8 mouse cellular contexts compared by ENCODE assay signal in genomic region chr10:81233226-81233585, GRCm38 (mm10). TPM values are rescaled to one million over a fixed set of nuclear protein-coding genes. Genes with fewer than 3 reads are reported as not detected.
DNase-seq lines count a peak whose midpoint lies in the region; ATAC-seq and TF ChIP-seq lines count a peak whose summit lies in the region.

No protein-coding gene starts in this region.

- H3K4me1 ChIP-seq in erythroblast, embryonic 14.5 days (ENCODE audit: control insufficient read depth), result peaks cover 25% of the 10 kb centered on the region
- H3K4me1 ChIP-seq in testis, adult 2 months (ENCODE audit: control insufficient read depth, insufficient read depth, low read length), result peaks cover 8% of the 10 kb centered on the region
- H3K4me1 ChIP-seq in limb, embryonic 15.5 days, result peaks cover 25% of the 10 kb centered on the region
- 0 out of 2 replicates have a peak, but pooled peaks cover 7% of the 10 kb centered on the region for H3K4me1 ChIP-seq in stomach, embryonic 16.5 days (ENCODE audit: control insufficient read depth, insufficient read depth, low read length)

- no peak overlapping the region for H3K27ac ChIP-seq in testis, adult 2 months (ENCODE audit: control insufficient read depth, insufficient read depth, low read depth, low read length)
- H3K27ac ChIP-seq in limb, embryonic 15.5 days, result 0 out of 2 replicates have a peak overlapping the region, but pooled peaks have one; percentile 27
- H3K27ac ChIP-seq in stomach, embryonic 16.5 days (ENCODE audit: low read length), result peak overlapping the region; percentile 39; the same call in 1 of the 2 replicates

- TF ChIP-seq POLR2A in testis, adult 2 months (IDR thresholded peaks at IDR 0.05; ENCODE audit: control insufficient read depth, low read depth, low read length), result no peak

- no peak for ATAC-seq in erythroblast, adult 5-6 weeks (replicated peaks; ENCODE audit: low FRiP score, poor library complexity, severe bottlenecking)
- peak; percentile 30; the same call in 1 of the 2 replicates for ATAC-seq in limb, embryonic 15.5 days (ENCODE audit: insufficient number of reproducible peaks, low FRiP score, low TSS enrichment, low read depth)
- ATAC-seq in stomach, embryonic 16.5 days (ENCODE audit: insufficient read depth, low FRiP score), result peak; percentile 73

- DNase-seq in testis, postnatal 14 days (ENCODE audit: low spot score), result no peak
- no peak for DNase-seq in cerebellum, adult 9-10 months
- no peak for DNase-seq in adrenal gland, adult (ENCODE audit: inconsistent age in 2 of 2, low spot score in 1 of 2)

- H3K4me2 ChIP-seq in limb, embryonic 15.5 days, result peak overlapping the region; percentile 73
- peak overlapping the region; percentile 60 for H3K4me2 ChIP-seq in stomach, embryonic 16.5 days (ENCODE audit: low read depth, low read length)

- under 1% methylated on average over 20 of the region's 28 CpGs for WGBS in limb, embryonic 15.5 days
- under 1% methylated on average over 28 of the region's 28 CpGs for WGBS in stomach, embryonic 16.5 days

- H3K36me3 ChIP-seq in erythroblast, embryonic 14.5 days (ENCODE audit: control insufficient read depth), result no peaks in the 10 kb centered on the region
- H3K36me3 ChIP-seq in testis, adult 2 months (ENCODE audit: control insufficient read depth, insufficient read depth, low read length), result no peaks in the 10 kb centered on the region
- H3K36me3 ChIP-seq in limb, embryonic 15.5 days, result no peaks in the 10 kb centered on the region
- no peaks in the 10 kb centered on the region for H3K36me3 ChIP-seq in stomach, embryonic 16.5 days (ENCODE audit: control insufficient read depth, insufficient read depth, low read length)

- 0 out of 2 replicates have a peak, but pooled peaks cover 2% of the 10 kb centered on the region for H3K9me3 ChIP-seq in erythroblast, embryonic 14.5 days (ENCODE audit: control insufficient read depth, low read length)
- H3K9me3 ChIP-seq in limb, embryonic 15.5 days, result no peaks in the 10 kb centered on the region
- no peaks in the 10 kb centered on the region for H3K9me3 ChIP-seq in stomach, embryonic 16.5 days (replicated peaks; ENCODE audit: control insufficient read depth, low read length)

- peak overlapping the region; percentile 72 for H3K4me3 ChIP-seq in erythroblast, embryonic 14.5 days (replicated peaks)
- peak overlapping the region; percentile 85 for H3K4me3 ChIP-seq in testis, adult 2 months (ENCODE audit: control insufficient read depth, low read depth, low read length)
- peak overlapping the region; percentile 73 for H3K4me3 ChIP-seq in limb, embryonic 15.5 days
- peak overlapping the region; percentile 68 for H3K4me3 ChIP-seq in stomach, embryonic 16.5 days (replicated peaks; ENCODE audit: low read length)

- peak overlapping the region; percentile 73 for H3K9ac ChIP-seq in limb, embryonic 15.5 days
- H3K9ac ChIP-seq in stomach, embryonic 16.5 days (ENCODE audit: low read length), result peak overlapping the region; percentile 80

- H3K27me3 ChIP-seq in erythroblast, embryonic 14.5 days (ENCODE audit: control insufficient read depth), result peaks cover 56% of the 10 kb centered on the region
- no peaks in the 10 kb centered on the region for H3K27me3 ChIP-seq in testis, adult 2 months (ENCODE audit: control insufficient read depth, insufficient read depth, low read length)
- H3K27me3 ChIP-seq in limb, embryonic 15.5 days, result peaks cover 51% of the 10 kb centered on the region
- H3K27me3 ChIP-seq in stomach, embryonic 16.5 days (ENCODE audit: control insufficient read depth, insufficient read depth, low read length), result peaks cover 22% of the 10 kb centered on the region

- TF ChIP-seq CTCF in testis, adult 2 months (IDR thresholded peaks at IDR 0.05; ENCODE audit: control insufficient read depth, insufficient read depth, insufficient replicate concordance, low read depth, low read length), result no peak

RNA-seq across cellular contexts. Expression of gene Zfr2, which starts 0.3 kb away (rescaled TPM):
- not detected in 2 replicates for polyA plus RNA-seq in erythroblast, embryonic 14.5 days (2012)
- total RNA-seq in erythroblast, adult 5-6 weeks (2015; ENCODE audit: low replicate concordance), result not detected in 2 replicates
- not detected in 2 replicates for total RNA-seq in erythroblast, adult 5-6 weeks (2017; ENCODE audit: low replicate concordance)
- 11.6 and 12.5 TPM in 2 replicates for polyA plus RNA-seq in testis, adult 2 months (2012; rRNA removed)
- 8.7 and 10.9 TPM in 2 replicates for polyA plus RNA-seq in limb, embryonic 15.5 days (2015; fragmentation: Nextera tagmentation; extraction: Ambion mirVana)
- polyA plus RNA-seq in stomach, embryonic 16.5 days (2015; fragmentation: Nextera tagmentation; extraction: Ambion mirVana), result 5.3 and 5.9 TPM in 2 replicates

RNA-seq across cellular contexts. Expression of gene Atcay, which starts 2.6 kb away (rescaled TPM):
- polyA plus RNA-seq in erythroblast, embryonic 14.5 days (2012), result not detected in 2 replicates
- not detected in 2 replicates for total RNA-seq in erythroblast, adult 5-6 weeks (2015; ENCODE audit: low replicate concordance)
- not detected in 2 replicates for total RNA-seq in erythroblast, adult 5-6 weeks (2017; ENCODE audit: low replicate concordance)
- polyA plus RNA-seq in testis, adult 2 months (2012; rRNA removed), result 0.25 and 0.26 TPM in 2 replicates
- polyA plus RNA-seq in limb, embryonic 15.5 days (2015; fragmentation: Nextera tagmentation; extraction: Ambion mirVana), result 0.25 and 0.28 TPM in 2 replicates
- polyA plus RNA-seq in stomach, embryonic 16.5 days (2015; fragmentation: Nextera tagmentation; extraction: Ambion mirVana), result 1.5 TPM in 2 replicates

RNA-seq across cellular contexts. Expression of gene Matk, which starts 19.5 kb away (rescaled TPM):
- 0.07 and 0.15 TPM in 2 replicates for polyA plus RNA-seq in erythroblast, embryonic 14.5 days (2012)
- 0.42 and 0.96 TPM in 2 replicates for total RNA-seq in erythroblast, adult 5-6 weeks (2015; ENCODE audit: low replicate concordance)
- total RNA-seq in erythroblast, adult 5-6 weeks (2017; ENCODE audit: low replicate concordance), result 4.3 TPM in 2 replicates
- polyA plus RNA-seq in testis, adult 2 months (2012; rRNA removed), result 3.0 and 3.5 TPM in 2 replicates
- polyA plus RNA-seq in limb, embryonic 15.5 days (2015; fragmentation: Nextera tagmentation; extraction: Ambion mirVana), result 5.4 and 6.0 TPM in 2 replicates
- 3.6 and 4.2 TPM in 2 replicates for polyA plus RNA-seq in stomach, embryonic 16.5 days (2015; fragmentation: Nextera tagmentation; extraction: Ambion mirVana)

RNA-seq across cellular contexts. Expression of gene Nmrk2, which starts 31.4 kb away (rescaled TPM):
- not detected in 2 replicates for polyA plus RNA-seq in erythroblast, embryonic 14.5 days (2012)
- not detected in 2 replicates for total RNA-seq in erythroblast, adult 5-6 weeks (2015; ENCODE audit: low replicate concordance)
- total RNA-seq in erythroblast, adult 5-6 weeks (2017; ENCODE audit: low replicate concordance), result not detected in 2 replicates
- not detected in 2 replicates for polyA plus RNA-seq in testis, adult 2 months (2012; rRNA removed)
- 0.41 and 1.3 TPM in 2 replicates for polyA plus RNA-seq in limb, embryonic 15.5 days (2015; fragmentation: Nextera tagmentation; extraction: Ambion mirVana)
- polyA plus RNA-seq in stomach, embryonic 16.5 days (2015; fragmentation: Nextera tagmentation; extraction: Ambion mirVana), result 0.57 TPM in 1 of 2 replicates, not detected in the other

RNA-seq across cellular contexts. Expression of gene Mrpl54, which starts 33.5 kb away (rescaled TPM):
- polyA plus RNA-seq in erythroblast, embryonic 14.5 days (2012), result 43.8 and 44.0 TPM in 2 replicates
- 6.3 and 56.3 TPM in 2 replicates for total RNA-seq in erythroblast, adult 5-6 weeks (2015; ENCODE audit: low replicate concordance)
- total RNA-seq in erythroblast, adult 5-6 weeks (2017; ENCODE audit: low replicate concordance), result 23.1 and 36.6 TPM in 2 replicates
- polyA plus RNA-seq in testis, adult 2 months (2012; rRNA removed), result 181 and 261 TPM in 2 replicates
- 189 and 194 TPM in 2 replicates for polyA plus RNA-seq in limb, embryonic 15.5 days (2015; fragmentation: Nextera tagmentation; extraction: Ambion mirVana)
- polyA plus RNA-seq in stomach, embryonic 16.5 days (2015; fragmentation: Nextera tagmentation; extraction: Ambion mirVana), result 197 and 220 TPM in 2 replicates
